Mouse (Mus musculus) left cerebral cortex, adult 2 months (tissue): ENCODE measurements at regions not wholly inside any gene's neighbourhood (a gene's known extent, or its start where the extent isn't known, plus 50 kb on each side); places are given as distances from the start of the nearest gene placed in this dataset.
"Not testable (repeated sequence)": the region's sequence is repeated elsewhere in the genome, so short reads cannot be mapped to it uniquely, and the experiment has no call there.

Source experiments
- DNase-seq, 2 experiments: peaks; one replicate each; pipeline ENCODE4 v3.0.0; 2021 to 2022; ENCODE audit warnings: low spot score in 2 of 2, mixed read lengths in 1 of 2; ENCODE audit errors: extremely low spot score in 1 of 2
- H3K27ac ChIP-seq: fragments of 200-600 bp; 2 replicates; pipeline ENCODE4 v1.8.1; 2022
- H3K4me3 ChIP-seq: fragments of 200-600 bp; 2 replicates; pipeline ENCODE4 v1.8.1; 2022
- CTCF ChIP-seq: fragments of 200-600 bp; IDR thresholded peaks from 2 replicates; pipeline ENCODE4 v1.8.1; 2022; ENCODE audit warnings: antibody characterized with exemption, mild to moderate bottlenecking, moderate library complexity
- intact Hi-C: fragments of 180-260 bp; cut with DNase I; formaldehyde crosslinking; loops from one replicate; pipeline ENCODE4 v1.15.1; 2025

- peak in 1 of 2 experiments; percentile 12 for DNase-seq
- intact Hi-C loops = loop anchor here (10.0 kb wide), 2 partner anchors 681 to 2001 kb away; partner anchors contain the start of gene Grid2
- no peak for TF ChIP-seq CTCF
- no peak overlapping the region for H3K4me3 ChIP-seq
- H3K27ac ChIP-seq = no peak overlapping the region
Observed at GRCm38 (mm10) chr6:62573611-62574010, 682.1 kb upstream of the Grid2 start.

- H3K4me3 ChIP-seq = no peak overlapping the region
- intact Hi-C loops = loop anchor here (10.0 kb wide), 2 partner anchors 679 to 1999 kb away; partner anchors contain the start of gene Grid2
- peak; percentile 59 for TF ChIP-seq CTCF
- H3K27ac ChIP-seq = no peak overlapping the region
- no peak for DNase-seq
Observed at GRCm38 (mm10) chr6:62576200-62576599, 679.5 kb upstream of the Grid2 start.

- no peak overlapping the region for H3K4me3 ChIP-seq
- intact Hi-C loops = no loop called here
- no peak for TF ChIP-seq CTCF
- DNase-seq = no peak
- H3K27ac ChIP-seq = no peak overlapping the region
Observed at GRCm38 (mm10) chr6:62620543-62620942, 635.1 kb upstream of the Grid2 start.

- intact Hi-C loops, H3K27ac ChIP-seq, H3K4me3 ChIP-seq, DNase-seq: not testable (repeated sequence)
Observed at GRCm38 (mm10) chr6:62668123-62668522, 587.6 kb upstream of the Grid2 start.

- DNase-seq = no peak
- no peak for TF ChIP-seq CTCF
- Histone ChIP-seq H3K4me3 (no peak overlapping the region), H3K27ac (no peak overlapping the region)
- intact Hi-C loops = no loop called here
Observed at GRCm38 (mm10) chr6:62718389-62718788, 537.3 kb upstream of the Grid2 start.

- no peak overlapping the region for H3K4me3 ChIP-seq
- DNase-seq = no peak
- no peak for TF ChIP-seq CTCF
- no peak overlapping the region for H3K27ac ChIP-seq
- intact Hi-C loops = no loop called here
Observed at GRCm38 (mm10) chr6:62719541-62720155, 536.0 kb upstream of the Grid2 start.
